Mouse (Mus musculus) lung, postnatal 0 days (tissue): ENCODE results near the gene Gm379. TPM values are rescaled to one million over a fixed set of nuclear protein-coding genes. Genes with fewer than 3 reads are reported as not detected.

Experiments used
- ATAC-seq: fragments of 200-750 bp; cut with Nextera tagmentation; 2 replicates; pipeline ENCODE4 v1.8.0; 2017; ENCODE audit warnings: moderate library complexity
- DNase-seq: peaks from one replicate; pipeline ENCODE4 v3.0.0-alpha.2; 2016; ENCODE audit warnings: low spot score
- H3K27ac ChIP-seq: fragments of 300-500 bp; sonication (generic); 2 replicates; pipeline ENCODE4 v1.5.1; 2014; ENCODE audit warnings: antibody characterized with exemption, mild to moderate bottlenecking, low read length, mixed read lengths
- H3K27me3 ChIP-seq: fragments of 300-500 bp; sonication (generic); replicated peaks from 2 replicates; pipeline ENCODE4 v1.6.1; 2014; ENCODE audit warnings: low read length, mixed read lengths; ENCODE audit not compliant: insufficient read depth
- H3K36me3 ChIP-seq: fragments of 300-500 bp; sonication (generic); 2 replicates; pipeline ENCODE4 v1.6.1; 2014; ENCODE audit warnings: low read length, mixed read lengths; ENCODE audit not compliant: insufficient read depth
- H3K4me1 ChIP-seq: fragments of 300-500 bp; sonication (generic); 2 replicates; pipeline ENCODE4 v1.6.1; 2014; ENCODE audit warnings: antibody characterized with exemption, low read depth, low read length, mixed read lengths; ENCODE audit not compliant: insufficient read depth
- H3K4me2 ChIP-seq: fragments of 300-500 bp; sonication (generic); replicated peaks from 2 replicates; pipeline ENCODE4 v1.6.1; 2014; ENCODE audit warnings: low read depth, mild to moderate bottlenecking, low read length, moderate library complexity, mixed read lengths
- H3K4me3 ChIP-seq: fragments of 300-500 bp; sonication (generic); 2 replicates; pipeline ENCODE4 v1.5.1; 2014; ENCODE audit warnings: low read depth, low read length
- H3K9ac ChIP-seq: fragments of 300-500 bp; sonication (generic); replicated peaks from 2 replicates; pipeline ENCODE4 v1.6.1; 2014; ENCODE audit warnings: low read depth, mild to moderate bottlenecking
- H3K9me3 ChIP-seq: fragments of 300-500 bp; sonication (generic); 2 replicates; pipeline ENCODE4 v1.6.1; 2016; ENCODE audit warnings: low read length, mixed read lengths
- CTCF ChIP-seq: IDR thresholded peaks from 2 replicates; pipeline ENCODE4 v1.5.1; 2016; ENCODE audit warnings: antibody characterized with exemption, mild to moderate bottlenecking
- EP300 ChIP-seq: IDR thresholded peaks from 2 replicates; pipeline ENCODE4 v1.6.1; 2016; ENCODE audit warnings: antibody characterized with exemption, mild to moderate bottlenecking, control low read depth
- WGBS: fragments of 180-500 bp; shearing (Covaris S2); extraction: QIAGEN DNeasy Blood & Tissue Kit; methylation state at CpG from one replicate; pipeline ENCODE4 v1.1.7; 2014; 5-methylcytosine and 5-hydroxymethylcytosine counted together
- polyA plus RNA-seq: library from polyadenylated mRNA; unstranded; fragments of >200 nt; fragmentation: Nextera tagmentation; extraction: Ambion mirVana; gene quantifications from 2 replicates; pipeline ENCODE4 v1.2.1, GENCODE M21; 2015

Gene Gm379
- polyA plus RNA-seq: 0.26 and 0.31 TPM in 2 replicates

DNA sequence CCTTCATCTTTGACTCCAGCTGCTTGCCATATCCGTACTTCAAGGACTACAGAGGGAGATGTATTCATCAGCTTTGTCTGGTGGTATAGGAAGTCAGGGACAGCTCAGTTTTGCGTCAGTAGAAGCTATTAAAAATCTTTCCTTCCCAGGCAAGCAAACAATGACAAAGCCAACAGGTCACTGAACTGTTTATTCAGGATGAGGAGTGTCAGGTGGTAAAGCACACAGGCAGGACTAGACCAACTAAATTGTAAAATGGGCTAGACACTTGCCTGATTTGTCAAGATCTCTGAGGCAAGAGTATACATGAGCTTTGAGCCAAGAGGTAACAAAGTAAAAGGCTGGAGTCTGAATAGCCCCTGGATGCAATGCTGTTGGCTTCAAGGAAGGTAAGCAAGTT lies at the start of gene Gm379:
Gene Gm379, minus strand, starts transcription at position 7 of the 400 bp plus-strand sequence.
- H3K9ac ChIP-seq: no peak within 1 kb of the TSS
- 27% methylated on average over 2 of the region's 2 CpGs for WGBS
- H3K27ac ChIP-seq: no peak within 1 kb of the TSS
- no peaks in the 10 kb centered on the region for H3K27me3 ChIP-seq
- H3K4me3 ChIP-seq: no peak within 1 kb of the TSS
- H3K9me3 ChIP-seq: no peaks in the 10 kb centered on the region
- ATAC-seq: no peak
- no peaks in the 10 kb centered on the region for H3K36me3 ChIP-seq
- H3K4me2 ChIP-seq: no peak within 1 kb of the TSS
- H3K4me1 ChIP-seq: no peaks in the 10 kb centered on the region
- peak; percentile 7 for DNase-seq
- TF ChIP-seq CTCF (no peak), EP300 (no peak)

DNA sequence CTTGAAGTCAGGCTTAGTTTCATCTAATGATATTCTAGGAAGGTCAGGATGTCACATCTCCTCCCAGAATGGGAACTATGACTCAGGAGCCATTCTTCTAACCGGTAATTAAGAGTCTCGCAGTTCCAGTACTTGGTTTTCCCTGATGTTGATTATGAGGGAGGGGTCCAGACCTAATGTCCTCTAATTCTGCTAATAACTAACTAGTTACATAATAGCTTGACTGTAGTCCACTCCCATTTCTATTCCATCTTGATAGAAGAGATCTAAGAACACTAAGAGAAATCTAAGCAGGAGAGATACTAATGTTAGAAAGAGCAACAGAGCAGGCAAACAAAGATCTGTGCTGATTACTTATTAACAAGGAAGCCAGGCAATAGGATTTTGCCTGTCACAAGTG lies 39.6 kb upstream of the Gm379 start:
- TF ChIP-seq CTCF (no peak), EP300 (no peak)
- Histone ChIP-seq H3K4me3 (no peak overlapping the region), H3K4me1 (no peaks in the 10 kb centered on the region), H3K27me3 (no peaks in the 10 kb centered on the region), H3K36me3 (no peaks in the 10 kb centered on the region), H3K9me3 (no peaks in the 10 kb centered on the region), H3K4me2 (no peak overlapping the region), H3K27ac (no peak overlapping the region), H3K9ac (no peak overlapping the region)
- no peak for ATAC-seq
- DNase-seq: no peak
- WGBS: 64% methylated on average over 2 of the region's 2 CpGs

DNA sequence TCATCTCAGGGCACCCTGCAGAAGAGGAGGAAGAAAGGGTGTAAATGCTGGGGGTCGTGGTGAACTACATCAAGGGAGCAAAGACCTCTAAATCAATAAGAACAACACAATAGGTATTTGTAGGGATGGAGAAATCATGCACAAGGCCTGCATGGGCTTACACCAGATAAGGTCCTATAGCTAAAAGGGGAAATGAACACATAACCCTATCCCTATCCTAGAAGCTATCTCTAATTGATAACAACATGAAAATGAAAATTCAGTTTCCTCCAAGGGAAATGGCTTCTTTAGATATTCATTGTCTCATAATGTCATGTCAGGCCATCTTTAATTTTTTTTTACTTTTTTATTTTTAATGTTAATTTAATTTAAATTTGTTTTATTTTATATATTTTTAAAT lies 4.2 kb upstream of the Gm379 start:
- Histone ChIP-seq H3K4me3 (no peak overlapping the region), H3K4me2 (no peak overlapping the region), H3K36me3 (no peaks in the 10 kb centered on the region), H3K4me1 (no peaks in the 10 kb centered on the region), H3K27ac (no peak overlapping the region), H3K9me3 (no peaks in the 10 kb centered on the region), H3K9ac (no peak overlapping the region), H3K27me3 (no peaks in the 10 kb centered on the region)
- 44% methylated on average over 1 of the region's 1 CpGs for WGBS
- ATAC-seq (no peak), DNase-seq (no peak)
- no peak for TF ChIP-seq EP300
- TF ChIP-seq CTCF: no peak

DNA sequence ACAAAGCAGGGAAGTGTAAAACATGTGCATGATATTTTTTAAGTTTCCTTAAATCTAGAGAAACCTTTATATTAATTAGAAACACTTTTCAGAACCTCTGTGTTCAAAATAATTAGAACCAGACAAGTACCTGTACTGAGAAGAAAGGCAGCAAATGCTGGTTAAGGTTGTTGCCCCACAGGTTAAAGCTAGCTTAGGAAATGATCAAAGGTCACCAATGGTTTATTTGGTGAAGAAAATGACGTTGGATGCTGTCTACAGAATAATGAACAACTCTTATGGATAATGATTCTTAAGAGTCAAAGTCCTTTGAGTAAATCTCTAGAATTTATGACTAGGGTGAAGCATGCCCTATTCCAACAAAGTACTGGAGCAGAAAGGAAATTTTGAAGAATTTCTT lies 42.7 kb downstream of the Gm379 start:
- H3K4me2 ChIP-seq: no peak overlapping the region
- no peak for DNase-seq
- H3K27me3 ChIP-seq: no peaks in the 10 kb centered on the region
- no peaks in the 10 kb centered on the region for H3K9me3 ChIP-seq
- H3K4me3 ChIP-seq: no peak overlapping the region
- WGBS: 37% methylated on average over 1 of the region's 1 CpGs
- ATAC-seq: no peak
- no peak for TF ChIP-seq CTCF
- no peak for TF ChIP-seq EP300
- H3K27ac ChIP-seq: no peak overlapping the region
- H3K36me3 ChIP-seq: no peaks in the 10 kb centered on the region
- no peak overlapping the region for H3K9ac ChIP-seq
- no peaks in the 10 kb centered on the region for H3K4me1 ChIP-seq

DNA sequence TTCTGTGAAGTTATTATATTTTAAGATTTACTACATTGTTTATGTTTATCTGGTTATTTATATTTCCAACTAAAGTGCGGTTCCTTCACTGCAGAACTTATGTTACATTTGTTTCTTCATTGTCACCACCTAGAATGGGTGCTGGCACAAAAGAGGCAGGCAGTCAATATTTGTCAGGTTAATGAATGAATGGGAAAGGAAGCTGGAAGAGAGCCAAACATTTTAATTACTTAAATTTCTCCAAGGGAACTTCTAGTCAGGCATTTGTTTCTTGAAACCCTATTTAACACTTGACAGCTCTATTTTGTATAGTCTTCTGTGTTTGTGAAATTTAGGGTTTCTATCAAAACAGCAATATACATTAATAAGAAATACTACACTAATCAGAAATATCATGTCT lies 43.8 kb downstream of the Gm379 start:
- TF ChIP-seq CTCF: no peak
- TF ChIP-seq EP300: no peak
- no peak overlapping the region for H3K9ac ChIP-seq
- WGBS: 50% methylated on average over 1 of the region's 1 CpGs
- no peaks in the 10 kb centered on the region for H3K36me3 ChIP-seq
- H3K4me1 ChIP-seq: no peaks in the 10 kb centered on the region
- H3K27ac ChIP-seq: no peak overlapping the region
- DNase-seq (no peak), ATAC-seq (no peak)
- H3K4me3 ChIP-seq: no peak overlapping the region
- no peaks in the 10 kb centered on the region for H3K27me3 ChIP-seq
- no peak overlapping the region for H3K4me2 ChIP-seq
- H3K9me3 ChIP-seq: no peaks in the 10 kb centered on the region

Other genes starting within 250 kb of the Gm379 start
- 2.2 and 2.9 TPM in 2 replicates for gene Brwd3, start 169.5 kb upstream of the Gm379 start, polyA plus RNA-seq